Mouse (Mus musculus): ENCODE results near the gene Bcl7c.

The Bcl7c gene

DNA sequence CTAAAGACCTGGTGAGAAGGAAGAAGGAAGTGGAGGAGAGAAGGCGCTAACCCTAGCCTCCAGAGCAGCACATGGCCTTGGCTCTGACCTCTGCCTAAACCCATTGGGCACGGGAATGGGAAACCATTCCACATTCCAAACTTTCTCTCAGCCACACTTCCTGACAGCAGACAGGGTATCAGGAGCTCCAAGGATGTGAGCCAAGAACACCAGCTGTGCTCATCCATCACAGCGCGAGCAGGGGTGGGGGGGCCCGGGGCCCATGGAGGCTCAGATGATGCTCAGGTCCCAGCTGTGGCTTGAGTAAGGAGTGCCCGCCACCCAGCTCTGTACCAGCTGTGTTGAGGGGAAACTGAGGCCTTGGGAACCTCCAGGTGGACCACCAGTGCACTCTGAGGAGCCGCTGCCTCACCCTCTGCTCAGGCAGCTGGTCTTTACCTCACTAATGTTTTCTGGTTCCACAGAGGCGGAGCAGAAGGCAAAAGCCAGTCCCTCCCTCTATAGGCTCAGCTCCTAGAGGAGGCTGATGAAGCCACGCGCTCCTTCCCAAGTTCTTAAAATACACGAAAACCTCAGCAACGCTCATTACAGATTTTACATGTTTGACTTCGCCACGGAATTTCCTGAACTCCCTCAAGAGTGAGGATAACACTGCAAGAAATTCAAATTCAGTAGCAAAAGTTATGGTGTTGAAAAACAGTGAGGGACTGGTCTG lies 23.3 kb downstream of the Bcl7c start:
- no peak for DNase-seq (ENCODE audit: low spot score)

DNA sequence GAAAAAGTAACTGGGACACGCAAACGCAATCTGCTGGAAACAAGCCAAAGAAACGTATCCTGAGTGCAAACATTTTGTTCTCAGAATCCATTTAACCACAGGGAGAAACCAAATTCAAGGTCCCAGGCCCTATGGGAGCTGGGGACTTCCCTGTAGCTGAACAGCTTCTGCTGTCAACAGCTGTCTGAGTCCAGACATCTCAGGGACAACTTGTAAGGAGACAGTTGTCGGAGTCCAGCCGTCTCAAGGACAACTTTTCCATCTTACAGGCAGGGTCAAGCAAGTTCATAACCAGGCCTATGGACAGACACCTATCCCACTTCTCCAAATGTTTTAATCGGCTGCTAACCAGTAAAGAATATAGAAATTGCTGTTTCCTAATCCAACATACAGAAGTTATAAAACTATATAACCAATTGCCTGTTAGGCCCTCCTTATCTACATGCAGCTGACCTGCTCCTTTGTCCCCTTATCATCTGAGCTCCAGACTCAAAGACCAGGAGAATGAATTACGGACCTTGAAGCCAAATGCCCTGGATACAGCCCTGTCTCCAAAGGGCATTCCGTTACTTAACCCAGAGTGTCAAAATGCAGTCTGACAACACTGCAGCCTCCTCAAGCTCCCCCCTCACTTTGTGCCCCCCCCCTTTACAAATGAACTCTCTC lies 26.7 kb downstream of the Bcl7c start:
- no peak for DNase-seq (ENCODE audit: low spot score)

DNA sequence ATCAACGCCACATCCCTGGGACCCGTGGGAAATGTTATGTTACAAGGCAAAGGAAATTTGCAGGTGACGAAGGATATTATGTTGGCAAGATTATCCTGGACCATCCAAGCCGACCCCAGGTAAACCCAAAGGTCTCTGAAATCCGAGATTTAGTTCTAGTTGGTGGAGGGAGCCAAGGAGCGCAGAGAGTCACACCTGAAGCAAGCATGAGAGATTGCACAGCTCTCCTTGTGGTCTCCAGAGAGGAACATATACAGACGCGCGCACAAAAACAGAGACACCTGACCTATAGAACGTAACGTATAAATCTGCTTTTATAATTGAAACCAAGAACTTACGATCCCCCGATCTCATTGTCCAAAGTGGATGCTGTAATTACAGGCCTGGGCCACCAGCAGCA lies 28.2 kb downstream of the Bcl7c start:
- DNase-seq (ENCODE audit: low spot score) = no peak

DNA sequence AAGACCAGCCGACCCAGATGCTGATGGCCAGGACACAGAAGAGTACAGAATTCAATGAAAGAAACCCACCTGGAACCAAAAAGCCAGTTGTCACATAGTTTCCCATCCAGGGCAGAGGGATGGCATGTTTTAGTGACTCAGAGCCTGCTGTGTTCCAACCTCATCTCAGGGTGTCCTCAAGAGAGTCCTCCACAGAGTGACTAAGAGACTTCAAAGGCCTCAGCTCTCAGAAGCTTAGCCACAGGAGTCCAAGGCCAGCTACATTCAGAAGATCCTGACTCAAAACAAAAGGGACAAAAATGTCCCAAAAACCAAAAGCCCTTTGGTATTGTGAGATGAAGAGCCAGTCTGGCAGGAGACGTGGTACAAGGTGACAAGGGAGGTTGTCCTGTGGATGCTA lies 29.9 kb downstream of the Bcl7c start:
- DNase-seq (ENCODE audit: low spot score) = no peak

DNA sequence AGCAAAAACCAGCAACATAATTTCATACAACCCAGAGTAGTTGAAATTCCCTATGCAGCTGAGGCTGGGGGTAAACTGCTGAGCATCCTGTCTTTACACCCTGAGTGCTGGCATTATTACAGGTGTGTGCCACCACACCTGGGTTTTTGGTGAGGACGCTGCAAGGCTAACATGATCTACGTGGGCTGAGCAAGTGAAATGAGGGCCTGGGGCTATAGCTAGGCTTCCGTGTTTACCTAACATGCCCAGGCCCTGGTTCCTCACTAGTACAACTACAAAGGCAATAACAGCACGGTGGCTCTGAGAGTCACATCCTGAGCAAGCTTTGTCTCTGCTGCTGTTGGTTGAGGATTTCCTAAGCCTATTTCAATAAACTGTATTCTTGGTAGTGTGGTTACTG lies 31.1 kb downstream of the Bcl7c start:
- no peak for DNase-seq (ENCODE audit: low spot score)

DNA sequence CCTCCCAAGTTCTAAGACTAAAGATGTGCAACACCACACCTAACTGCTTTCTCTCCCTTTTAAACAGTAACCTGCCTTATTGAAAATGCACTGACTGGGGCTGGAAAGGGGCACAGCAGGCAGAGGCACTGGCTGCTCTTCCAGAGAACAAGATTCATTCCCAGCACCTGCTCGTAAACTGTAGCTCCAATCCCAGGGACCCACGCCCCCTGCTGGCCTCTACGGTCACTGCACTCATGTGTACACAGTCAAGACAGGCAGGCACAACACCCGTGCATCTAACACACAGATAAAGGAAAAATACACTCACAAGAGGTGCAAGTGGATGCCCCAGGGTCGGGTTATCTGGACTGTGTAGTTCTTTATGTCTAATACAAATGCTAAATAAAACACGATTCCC lies 31.7 kb downstream of the Bcl7c start:
- DNase-seq (ENCODE audit: low spot score) = peak; percentile 52

DNA sequence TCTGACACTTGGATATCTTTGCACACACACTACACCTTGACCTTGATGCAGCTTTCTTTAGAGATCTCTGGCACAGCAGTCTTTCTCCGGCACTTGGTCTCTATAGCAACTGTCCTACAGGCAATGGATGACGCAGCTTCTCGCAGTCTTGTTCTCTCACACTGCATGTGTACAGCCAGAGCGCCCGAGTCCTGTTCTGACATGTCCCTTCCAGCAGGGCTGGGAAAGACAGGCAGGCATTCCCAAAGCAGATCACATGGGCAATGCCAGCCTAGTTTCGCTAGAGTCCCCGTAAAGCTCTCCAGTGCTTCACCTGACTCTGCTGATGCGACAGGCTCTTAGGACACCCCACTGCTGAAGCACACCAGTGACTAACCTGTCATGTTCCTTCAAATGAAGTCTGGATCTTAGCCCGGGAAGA lies 33.3 kb downstream of the Bcl7c start:
- no peak for DNase-seq (ENCODE audit: low spot score)

DNA sequence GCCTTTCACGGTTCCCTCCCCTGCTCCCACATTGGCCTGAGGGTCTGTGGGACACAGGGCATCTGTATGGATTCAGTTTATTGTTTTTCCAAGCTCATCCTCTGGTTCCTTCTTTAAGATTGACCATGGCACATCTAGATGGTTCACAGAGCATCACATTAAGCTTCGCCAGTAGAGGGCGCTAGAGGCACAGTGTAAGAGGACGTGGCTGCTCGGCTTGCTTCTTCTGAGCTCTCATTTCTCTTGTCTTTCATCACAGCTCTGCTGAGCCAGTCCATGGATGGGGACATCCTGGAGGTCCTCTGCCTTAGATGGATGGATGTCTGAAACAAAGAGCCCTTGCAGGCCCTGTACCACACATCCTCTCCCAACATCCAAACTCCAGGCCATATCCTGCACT lies 33.8 kb downstream of the Bcl7c start:
- DNase-seq (ENCODE audit: low spot score) = peak; percentile 63

DNA sequence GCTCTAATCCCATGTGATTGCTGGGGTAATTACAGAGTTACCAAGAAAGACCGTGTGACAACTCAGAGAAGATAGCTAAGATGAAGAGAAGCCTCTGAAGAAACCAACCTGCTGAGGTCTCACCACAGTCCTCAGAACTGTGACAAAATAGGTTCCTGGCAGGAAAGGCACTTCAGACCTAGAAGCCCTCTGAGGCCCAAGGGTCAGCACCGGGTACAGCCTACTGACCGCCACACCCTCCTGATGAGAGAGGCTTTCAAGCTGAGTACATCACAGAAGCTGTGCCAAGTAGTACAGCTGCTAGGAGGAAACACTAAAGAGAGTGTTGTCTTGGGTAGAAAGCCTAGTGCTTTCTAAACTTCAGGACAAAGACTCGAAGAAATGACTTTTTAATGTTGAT lies 36.0 kb downstream of the Bcl7c start:
- no peak for DNase-seq (ENCODE audit: low spot score)

DNA sequence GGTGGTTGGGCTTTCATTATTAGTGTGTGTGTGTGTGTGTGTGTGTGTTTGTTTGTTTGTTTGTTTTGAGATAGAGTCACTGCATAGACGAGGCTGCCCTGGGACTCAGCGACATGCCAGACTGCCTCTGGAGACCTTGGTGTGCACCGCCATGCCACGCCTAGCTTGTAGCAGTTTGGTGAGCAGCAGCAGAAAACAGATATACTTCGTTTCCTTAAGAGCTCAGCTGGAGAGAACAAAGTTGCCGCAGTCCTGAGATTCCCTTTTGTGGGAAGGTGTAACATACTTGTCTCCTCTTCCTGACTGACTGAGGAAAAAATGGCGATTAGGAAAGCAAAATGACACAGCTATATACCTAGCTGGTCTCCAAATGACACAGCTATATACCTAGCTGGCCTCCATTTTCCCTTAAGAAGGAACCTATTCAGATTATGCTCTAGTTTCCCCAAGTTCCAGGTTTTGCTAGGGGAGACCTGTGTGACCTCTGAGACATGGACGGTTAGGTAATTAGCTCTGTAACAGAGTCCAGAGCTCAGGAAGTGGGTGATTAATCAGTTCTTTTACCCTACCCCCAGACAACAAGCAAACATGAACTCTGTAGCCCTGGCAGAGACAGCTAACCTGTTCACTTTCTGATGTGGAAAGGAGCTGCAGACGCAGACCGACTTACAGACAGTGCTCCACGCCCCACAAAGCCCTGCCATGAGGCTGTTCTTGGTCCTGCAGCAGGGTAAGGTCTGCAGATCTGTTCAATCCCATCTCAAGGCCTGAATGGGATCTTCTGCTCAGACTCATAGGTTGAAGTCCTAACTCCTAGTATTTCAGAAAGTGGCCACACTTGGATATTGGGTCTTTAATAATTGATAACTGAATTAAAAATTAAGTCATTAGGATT lies 36.6 kb downstream of the Bcl7c start:
- no peak for DNase-seq (ENCODE audit: low spot score)

DNA sequence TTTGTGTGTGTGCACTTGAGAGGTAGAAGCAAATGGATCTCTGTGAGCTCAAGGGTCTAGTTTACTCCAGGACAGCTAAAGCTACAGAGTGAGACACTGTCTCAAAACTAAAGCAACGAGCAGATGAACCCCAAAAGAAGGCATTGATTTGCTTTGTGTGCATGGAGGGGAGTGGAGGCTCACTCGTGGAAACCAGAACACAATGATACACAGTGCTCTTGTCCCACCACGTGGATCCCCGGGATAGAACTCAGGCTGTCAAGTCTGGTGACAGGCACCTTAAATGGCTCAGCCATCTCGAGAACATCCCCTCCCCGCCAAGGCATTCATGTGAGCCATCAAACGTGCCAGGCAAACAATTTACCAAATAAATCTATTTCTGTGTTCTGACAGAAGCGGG lies 41.6 kb downstream of the Bcl7c start:
- DNase-seq (ENCODE audit: low spot score) = no peak

DNA sequence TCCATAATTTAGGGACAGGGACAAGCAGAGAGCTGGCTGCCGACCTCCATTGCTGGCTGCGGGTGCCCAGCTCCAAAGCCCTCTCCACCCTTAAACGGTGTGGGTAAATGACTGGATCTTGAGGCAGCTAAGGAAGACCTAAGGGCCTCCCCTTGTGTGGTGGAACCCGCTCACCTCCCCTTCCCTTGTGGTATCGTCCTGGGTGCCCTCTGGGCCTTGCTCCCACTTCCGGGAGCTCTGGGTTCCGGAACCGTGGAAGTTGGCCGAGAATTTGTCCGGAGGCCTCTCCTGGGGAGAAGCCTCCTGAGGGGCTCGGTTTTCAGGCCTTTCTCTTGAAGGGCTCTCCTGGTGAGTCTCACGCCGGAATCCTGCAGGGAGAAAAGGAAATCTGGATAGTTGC lies 42.1 kb downstream of the Bcl7c start:
- no peak for DNase-seq (ENCODE audit: low spot score)

DNA sequence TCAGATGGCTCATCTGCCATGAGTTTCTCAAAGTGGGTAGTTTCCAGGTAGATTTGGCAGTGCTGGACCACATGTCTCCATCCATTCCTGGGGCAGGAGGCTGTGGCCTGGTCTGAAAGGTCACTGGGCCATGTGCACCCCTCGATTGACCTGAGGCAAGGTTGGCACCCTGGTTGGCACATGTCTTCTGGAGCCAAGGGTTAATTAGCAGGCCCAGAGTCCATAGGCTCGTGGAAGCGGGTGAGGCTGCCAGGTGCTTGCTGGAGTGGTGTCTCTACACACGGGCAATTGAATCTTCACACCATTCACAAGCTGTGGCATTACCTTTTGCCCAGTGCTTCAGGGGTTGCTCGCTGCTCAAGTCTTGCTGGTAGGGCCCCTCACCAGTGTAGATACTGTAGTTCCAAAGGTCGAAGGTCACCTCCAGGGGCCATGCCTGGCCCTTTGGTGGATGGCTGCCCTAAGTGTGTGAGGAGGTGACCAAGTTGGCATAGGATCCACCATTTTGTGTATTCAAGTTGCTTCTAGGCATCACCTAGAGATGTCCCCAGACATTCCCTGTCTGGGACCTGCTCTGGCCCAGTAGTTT lies 42.6 kb downstream of the Bcl7c start:
- no peak for DNase-seq (ENCODE audit: low spot score)

DNA sequence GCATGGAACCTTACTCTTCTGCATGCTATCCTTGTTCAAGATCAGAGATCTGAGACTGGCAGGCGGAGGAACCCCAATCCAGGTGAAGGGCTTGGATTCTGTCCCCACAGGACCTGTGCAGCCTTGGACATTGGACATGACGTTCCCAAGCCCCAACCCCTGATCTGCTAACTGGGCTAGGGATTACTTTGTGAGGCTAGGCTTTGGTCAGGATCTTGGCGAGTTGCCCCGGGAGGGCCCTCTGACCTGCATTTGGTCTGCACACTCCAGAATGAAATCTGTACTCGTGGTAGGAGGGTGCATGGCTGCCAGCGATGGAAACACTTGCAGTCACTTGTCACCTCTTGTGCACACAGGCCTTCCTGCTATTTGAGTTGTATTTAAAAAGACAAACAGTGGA lies 45.8 kb downstream of the Bcl7c start:
- DNase-seq (ENCODE audit: low spot score) = no peak

DNA sequence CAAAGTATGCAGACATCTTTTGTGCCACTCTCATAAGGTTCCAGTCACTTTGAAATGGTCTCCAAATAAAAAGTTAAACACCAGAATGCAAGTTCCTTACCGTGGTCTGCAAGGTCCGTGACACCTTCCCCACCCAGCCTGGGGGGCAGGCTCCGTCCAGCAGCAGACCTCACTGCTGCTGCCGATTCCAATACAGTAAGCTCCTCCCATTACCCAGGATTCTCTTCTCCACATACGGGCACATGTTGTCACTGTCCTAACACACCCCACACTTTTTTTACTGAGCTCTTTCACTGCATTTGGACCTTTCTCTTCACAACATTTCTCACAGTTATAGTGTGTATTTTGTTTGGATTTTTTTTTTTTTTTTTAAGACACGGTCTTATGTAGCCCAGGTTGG lies 46.9 kb downstream of the Bcl7c start:
- no peak for DNase-seq (ENCODE audit: low spot score)

DNA sequence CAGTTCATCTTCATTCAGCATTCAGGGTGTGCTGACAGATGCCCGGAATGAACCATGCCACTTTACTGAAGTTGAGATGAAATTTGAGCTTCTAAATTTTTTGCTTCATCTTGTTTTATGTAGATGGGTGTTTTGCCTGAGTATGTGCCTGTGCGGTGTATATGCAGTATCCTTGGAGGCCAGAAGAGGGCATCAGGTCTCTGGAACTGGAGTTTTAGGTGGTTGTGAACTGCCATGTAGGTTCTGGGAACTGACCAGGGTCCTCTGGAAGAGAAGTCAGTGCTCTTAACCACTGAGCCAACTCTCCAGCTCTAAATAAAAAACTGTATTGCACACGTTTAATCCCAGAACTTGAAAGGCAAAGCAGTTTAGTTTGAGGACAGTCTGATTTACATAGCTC lies 47.9 kb downstream of the Bcl7c start:
- DNase-seq (ENCODE audit: low spot score) = no peak

DNA sequence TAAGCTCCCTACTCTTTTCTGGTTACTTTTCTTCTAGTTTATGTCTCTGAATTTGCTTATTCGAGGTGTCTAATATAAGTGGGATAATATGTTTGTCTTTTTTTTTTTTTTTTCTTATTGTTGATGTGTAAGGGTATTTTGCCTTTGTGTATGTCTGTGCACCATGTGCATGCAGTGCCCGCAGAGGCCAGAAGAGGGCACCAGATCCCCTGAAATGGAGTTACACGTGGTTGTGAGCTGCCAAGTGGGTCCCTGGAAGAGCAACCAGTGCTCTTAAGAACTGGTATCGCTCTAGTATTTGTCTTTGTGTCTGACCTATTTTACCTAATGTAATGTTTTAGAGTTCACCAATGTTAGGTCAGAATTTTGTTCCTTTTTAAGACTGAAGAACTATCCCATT lies 51.8 kb downstream of the Bcl7c start:
- DNase-seq (ENCODE audit: low spot score) = peak; percentile 65

DNA sequence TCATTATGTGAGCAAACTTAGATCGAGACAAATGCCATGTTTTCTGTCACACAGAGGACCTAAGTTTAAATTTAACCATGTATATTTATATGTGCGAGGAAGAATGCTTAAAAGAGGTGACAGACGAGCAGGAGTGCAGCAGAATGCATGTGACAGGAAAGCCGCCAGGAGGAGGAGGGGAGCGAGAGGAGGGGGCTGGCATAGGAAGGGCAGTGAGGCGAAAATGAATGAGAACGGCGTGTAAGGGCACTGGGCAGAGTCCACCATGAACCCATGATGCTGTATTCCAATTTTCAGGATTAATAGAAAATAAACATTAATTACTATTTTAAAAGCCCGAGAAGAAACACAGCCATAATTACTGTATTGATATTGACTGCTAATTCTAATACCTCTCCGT lies 54.4 kb downstream of the Bcl7c start:
- DNase-seq (ENCODE audit: low spot score) = no peak

DNA sequence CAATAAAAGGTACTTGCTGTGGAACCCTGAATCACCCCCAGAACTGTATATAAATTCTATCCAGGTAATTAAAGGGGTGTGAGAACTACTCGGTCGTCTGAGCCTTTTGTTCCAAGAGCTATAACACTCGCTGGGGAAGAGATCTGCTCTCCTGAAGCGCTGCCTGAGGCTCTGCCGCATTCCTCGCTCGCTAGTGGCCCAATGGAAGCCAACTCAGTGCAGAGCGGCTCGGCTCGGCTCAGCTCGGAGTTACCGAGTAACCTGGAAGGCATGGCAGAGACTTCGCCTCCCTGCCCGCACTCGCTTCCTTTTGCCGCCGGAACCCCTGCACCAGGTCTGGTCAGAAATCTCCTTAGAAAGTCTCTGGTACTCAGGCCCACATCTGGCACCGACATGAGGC lies 56.7 kb downstream of the Bcl7c start:
- DNase-seq (ENCODE audit: low spot score) = no peak

DNA sequence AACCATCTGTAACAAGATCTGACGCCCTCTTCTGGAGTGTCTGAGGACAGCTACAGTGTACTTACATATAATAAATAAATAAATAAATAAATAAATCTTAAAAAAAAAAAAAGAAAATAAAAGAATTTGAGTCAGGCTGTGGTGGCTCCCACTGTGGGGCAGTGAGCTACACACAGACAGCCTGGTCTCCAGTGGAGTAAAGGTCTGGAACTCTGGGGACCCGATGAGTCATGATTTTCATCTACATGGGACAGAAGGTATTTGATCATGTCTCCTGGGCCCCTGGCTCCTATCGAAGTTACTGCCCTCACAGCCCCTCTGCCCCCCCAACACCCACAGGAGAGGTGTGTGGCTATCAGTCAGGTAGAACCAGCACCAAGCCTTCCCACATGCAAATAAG lies 57.1 kb downstream of the Bcl7c start:
- no peak for DNase-seq (ENCODE audit: low spot score)

DNA sequence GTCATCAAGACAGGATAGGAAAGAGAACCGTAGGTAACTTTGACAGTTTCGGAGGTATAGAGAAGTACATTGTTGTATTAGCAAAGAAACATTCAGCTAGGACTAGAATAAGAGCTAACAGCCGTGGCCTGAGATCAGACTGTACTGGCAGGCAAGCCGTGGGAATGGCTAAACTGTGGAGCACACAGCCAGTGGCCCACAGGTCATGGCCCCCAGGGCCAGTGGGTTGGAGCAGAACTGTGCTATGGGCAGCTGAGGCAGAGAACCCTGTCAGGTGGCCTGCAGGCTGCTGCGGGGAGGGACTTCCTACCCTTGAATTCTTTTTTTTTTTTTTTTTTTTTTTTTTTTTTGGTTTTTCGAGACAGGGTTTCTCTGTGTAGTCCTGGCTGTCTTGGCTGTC lies 59.5 kb downstream of the Bcl7c start:
- no peak for DNase-seq (ENCODE audit: low spot score)

DNA sequence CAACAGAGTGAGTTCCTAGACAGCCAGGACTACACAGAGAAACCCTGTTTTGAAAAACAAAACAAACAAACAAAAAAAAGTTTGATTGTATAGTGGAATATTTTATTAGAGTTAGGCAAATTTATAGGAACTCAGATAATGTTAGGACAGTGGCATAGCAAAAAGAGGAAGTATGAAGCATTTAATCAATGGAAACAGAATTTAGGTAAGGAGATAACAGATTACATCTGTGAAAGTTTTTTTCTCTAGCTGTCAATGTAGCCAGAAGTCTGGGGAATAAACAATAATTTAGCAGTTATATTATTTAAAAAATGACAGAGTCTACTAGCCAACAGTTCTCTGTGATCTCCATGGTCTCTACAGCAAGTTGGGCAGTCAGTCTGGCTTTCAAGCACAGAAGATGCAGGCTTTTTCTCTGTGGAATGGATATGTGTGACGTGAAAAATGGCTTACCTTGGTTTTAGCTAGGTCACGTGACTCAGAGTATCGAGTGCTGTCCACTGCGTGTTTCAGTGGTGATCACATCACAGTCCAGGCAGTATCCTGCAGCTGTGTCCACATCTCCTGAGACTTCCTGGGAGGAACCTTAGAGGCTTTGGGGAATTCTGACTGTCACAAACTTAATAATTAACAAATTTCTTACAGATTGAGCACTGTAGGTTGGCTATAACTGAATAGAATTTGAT lies 60.1 kb downstream of the Bcl7c start:
- DNase-seq (ENCODE audit: low spot score) = no peak

Measured in spleen, adult 12 weeks (tissue).